Mouse (Mus musculus): ENCODE results near the gene Olfr901.

DNA sequence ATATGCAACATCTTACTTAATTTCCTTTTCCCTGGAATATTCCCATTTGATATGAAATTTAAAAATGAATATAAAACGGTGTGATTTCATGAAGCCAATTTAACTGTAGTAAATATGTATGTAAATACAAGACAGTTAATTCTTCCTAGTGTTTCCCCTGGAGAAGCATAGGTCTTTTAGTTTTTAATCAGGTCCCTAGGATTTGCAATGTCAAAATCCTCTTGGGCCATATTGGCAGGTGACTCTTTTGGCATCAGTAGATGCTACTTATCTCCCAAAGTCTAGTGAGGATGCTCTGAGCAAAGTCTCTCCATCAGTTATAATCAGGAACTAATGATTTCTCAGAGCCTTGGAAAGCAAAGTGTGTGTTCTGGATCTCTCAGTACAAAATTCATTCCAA, at the start of gene Olfr901:
- TF ChIP-seq TAL1 (IDR thresholded peaks at IDR 0.05; ENCODE audit: low read length) (no peak), POLR2A (IDR thresholded peaks at IDR 0.05; ENCODE audit: control insufficient read depth in 1 of 2, insufficient read depth in 1 of 2, low read depth in 1 of 2, low read length in 2 of 2, poor library complexity in 1 of 2) (no peak)
